Mouse (Mus musculus): Measurements from ENCODE around the gene Ube3b. TPM values are rescaled to one million over a fixed set of nuclear protein-coding genes. Genes with fewer than 3 reads are reported as not detected.
A peak's percentile ranks its signal among the peaks of the same experiment; 100 is the strongest.

Ube3b gene
- polyA plus RNA-seq, 1 experiment from 2014 or later: 59.4 TPM

DNA sequence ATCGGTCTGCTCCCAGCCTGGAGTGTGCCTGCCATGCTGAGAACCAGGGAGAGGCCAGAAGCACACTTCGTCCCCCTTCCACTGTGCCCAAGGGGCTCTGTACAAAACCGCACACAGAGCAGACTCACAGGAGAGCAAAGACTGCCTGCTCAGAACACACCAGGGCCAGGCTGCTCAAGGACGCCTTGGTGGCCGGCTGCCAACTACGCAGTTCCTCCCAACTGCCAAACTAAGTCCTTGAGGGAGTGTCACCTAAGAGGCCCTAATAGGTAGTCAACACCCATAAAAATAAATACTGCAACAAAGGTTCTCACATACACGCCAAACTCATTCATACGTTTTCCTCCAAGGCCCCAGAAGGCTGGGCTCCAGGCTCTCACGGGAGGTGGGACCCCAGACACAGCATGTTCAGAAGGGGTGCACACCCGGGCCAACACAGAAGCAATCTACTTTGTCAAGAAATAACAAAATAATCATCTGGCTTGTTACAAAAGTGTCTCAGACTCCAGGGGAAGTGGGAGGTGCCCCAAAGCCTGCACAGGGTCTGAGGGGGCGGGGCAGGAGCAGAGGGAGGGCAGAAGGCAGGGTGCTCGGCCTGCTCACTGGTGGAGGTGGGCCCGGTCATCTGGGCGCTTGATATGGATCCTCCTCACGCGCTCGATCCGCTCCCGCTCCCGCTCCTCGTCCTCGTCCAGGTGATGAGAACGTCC is 15.2 kb upstream of the Ube3b start:
- no peak for ATAC-seq (ENCODE audit: low FRiP score, low read depth)
- no peak overlapping the region for H3K4me3 ChIP-seq
- H3K9ac ChIP-seq (replicated peaks): no peak overlapping the region
- no peak overlapping the region for H3K27ac ChIP-seq (replicated peaks)
- H3K36me3 ChIP-seq: peaks cover 99% of the 10 kb centered on the region
- H3K4me1 ChIP-seq: no peaks in the 10 kb centered on the region
- H3K4me2 ChIP-seq (replicated peaks): no peak overlapping the region
- no peaks in the 10 kb centered on the region for H3K27me3 ChIP-seq
- H3K9me3 ChIP-seq: no peaks in the 10 kb centered on the region
- WGBS: 93% methylated on average over 23 of the region's 23 CpGs

DNA sequence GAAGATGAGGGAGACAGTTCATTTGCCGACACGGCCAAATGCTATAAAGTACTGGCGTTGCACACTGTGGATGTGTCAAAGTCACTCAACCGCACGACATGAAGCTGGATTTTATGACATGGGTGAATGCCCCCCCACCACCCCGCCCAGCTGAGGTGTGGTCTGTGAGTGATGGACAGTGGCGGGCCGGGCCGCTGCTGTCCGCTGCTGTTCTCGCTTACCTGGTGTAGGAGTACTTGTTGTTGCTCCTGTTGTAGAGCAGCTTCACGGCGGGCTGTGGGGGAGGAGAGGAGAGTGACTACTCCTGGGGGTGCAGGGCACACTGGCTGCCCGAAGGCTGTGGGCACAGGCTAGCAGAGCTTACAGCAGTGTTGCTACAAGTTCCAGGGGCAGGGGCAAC is 12.3 kb upstream of the Ube3b start:
- no peak overlapping the region for H3K27ac ChIP-seq (replicated peaks)
- 94% methylated on average over 14 of the region's 14 CpGs for WGBS
- H3K4me2 ChIP-seq (replicated peaks): no peak overlapping the region
- no peak for ATAC-seq (ENCODE audit: low FRiP score, low read depth)
- H3K4me1 ChIP-seq: peaks cover 7% of the 10 kb centered on the region; the same call in 1 of the 2 replicates
- H3K9me3 ChIP-seq: no peaks in the 10 kb centered on the region
- no peak overlapping the region for H3K9ac ChIP-seq (replicated peaks)
- H3K4me3 ChIP-seq: no peak overlapping the region
- peaks cover 100% of the 10 kb centered on the region for H3K36me3 ChIP-seq
- H3K27me3 ChIP-seq: no peaks in the 10 kb centered on the region

DNA sequence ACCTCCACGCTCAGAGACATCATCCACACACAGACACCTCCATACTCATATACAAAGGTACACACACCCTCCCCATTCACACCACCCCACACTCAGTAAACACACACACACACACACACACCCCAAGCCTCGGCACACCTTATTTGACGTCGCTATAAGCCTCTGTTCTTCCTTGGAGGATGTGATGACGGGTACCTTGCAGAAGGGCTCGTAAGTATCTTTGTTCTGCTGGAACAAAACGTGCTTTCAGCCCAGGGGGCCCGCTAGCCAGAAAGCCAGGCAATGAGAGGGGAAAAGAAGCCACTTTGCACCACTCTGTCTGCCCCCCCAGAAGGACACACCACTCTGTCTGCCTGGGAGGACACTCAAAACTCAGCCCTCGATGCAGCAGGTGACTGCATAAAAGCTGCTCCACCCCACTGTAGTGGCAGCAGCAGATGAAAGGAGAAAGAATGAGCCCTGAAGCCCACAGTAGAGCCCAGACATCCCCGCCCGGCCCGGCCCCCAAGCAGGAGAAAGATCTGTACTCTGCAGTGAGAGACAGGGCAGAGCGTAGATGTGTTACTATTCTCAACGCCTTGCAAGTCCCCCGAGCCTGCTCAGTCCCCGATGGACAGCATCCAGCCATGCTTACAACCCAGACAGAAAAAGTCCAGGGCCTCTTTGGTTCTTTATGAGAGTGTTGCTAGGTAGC is 11.5 kb upstream of the Ube3b start:
- H3K4me1 ChIP-seq: peaks cover 12% of the 10 kb centered on the region; the same call in 1 of the 2 replicates
- no peak overlapping the region for H3K4me2 ChIP-seq (replicated peaks)
- H3K27me3 ChIP-seq: no peaks in the 10 kb centered on the region
- no peak for ATAC-seq (ENCODE audit: low FRiP score, low read depth)
- H3K9me3 ChIP-seq: no peaks in the 10 kb centered on the region
- no peak overlapping the region for H3K27ac ChIP-seq (replicated peaks)
- H3K9ac ChIP-seq (replicated peaks): no peak overlapping the region
- 91% methylated on average over 16 of the region's 16 CpGs for WGBS
- peaks cover 100% of the 10 kb centered on the region for H3K36me3 ChIP-seq
- H3K4me3 ChIP-seq: no peak overlapping the region

DNA sequence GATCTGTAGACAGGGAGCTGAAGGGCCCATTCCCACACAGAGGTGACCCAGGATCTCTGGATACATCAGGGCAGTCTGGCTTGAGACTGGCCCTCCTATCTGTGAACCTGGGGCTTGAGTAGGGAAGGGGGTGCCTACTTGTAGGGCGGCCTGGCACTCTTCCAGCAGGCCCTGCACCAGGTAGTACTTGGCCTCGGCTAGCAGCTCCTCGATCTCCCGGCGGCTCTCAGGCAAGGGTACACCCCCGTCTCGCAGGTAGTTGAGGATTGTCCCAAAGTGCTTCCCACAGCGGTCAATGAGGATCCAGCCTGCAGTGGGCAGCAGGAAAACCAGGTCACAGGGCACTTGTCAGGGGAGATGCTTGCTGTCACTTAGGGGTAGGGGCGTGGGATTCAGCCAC is 10.5 kb upstream of the Ube3b start:
- WGBS: 89% methylated on average over 9 of the region's 9 CpGs
- H3K36me3 ChIP-seq: peaks cover 100% of the 10 kb centered on the region
- H3K9ac ChIP-seq (replicated peaks): no peak overlapping the region

DNA sequence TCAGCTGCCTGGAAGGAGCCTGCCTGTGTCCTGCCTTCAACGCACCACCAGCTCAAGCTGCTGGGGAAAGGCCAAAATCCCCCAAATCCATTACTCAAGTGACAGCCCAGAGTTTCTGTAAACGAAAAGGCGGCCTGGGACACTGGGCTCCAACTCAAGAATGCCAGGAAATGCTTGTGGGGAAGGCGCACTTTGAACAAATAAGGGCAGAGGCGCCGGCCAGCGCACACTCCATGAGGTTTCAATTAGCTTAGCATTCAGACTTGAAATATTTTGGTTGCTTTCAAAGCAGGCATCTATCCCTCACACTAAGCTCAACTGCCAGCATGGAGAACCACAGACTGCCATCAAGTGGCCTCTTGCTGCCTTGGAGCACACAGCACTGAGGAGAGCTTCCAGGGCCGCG is 10.0 kb upstream of the Ube3b start:
- Histone ChIP-seq H3K36me3 (peaks cover 100% of the 10 kb centered on the region), H3K4me3 (no peak overlapping the region), H3K4me1 (peaks cover 12% of the 10 kb centered on the region; the same call in 1 of the 2 replicates), H3K27me3 (no peaks in the 10 kb centered on the region), H3K9me3 (no peaks in the 10 kb centered on the region), H3K9ac (replicated peaks) (no peak overlapping the region; the same call in 1 of the 2 replicates), H3K27ac (replicated peaks) (0 out of 2 replicates have a peak overlapping the region, but pooled peaks have one; percentile 39), H3K4me2 (replicated peaks) (no peak overlapping the region)
- no peak for ATAC-seq (ENCODE audit: low FRiP score, low read depth)
- 77% methylated on average over 9 of the region's 9 CpGs for WGBS

More for the DNA sequence above, 10.5 kb upstream of the Ube3b start:
- no peak overlapping the region for H3K4me3 ChIP-seq
- ATAC-seq (ENCODE audit: low FRiP score, low read depth): no peak
- H3K4me2 ChIP-seq (replicated peaks): no peak overlapping the region
- H3K27ac ChIP-seq (replicated peaks): no peak overlapping the region
- H3K4me1 ChIP-seq: peaks cover 12% of the 10 kb centered on the region; the same call in 1 of the 2 replicates
- H3K9me3 ChIP-seq: no peaks in the 10 kb centered on the region
- H3K27me3 ChIP-seq: no peaks in the 10 kb centered on the region

DNA sequence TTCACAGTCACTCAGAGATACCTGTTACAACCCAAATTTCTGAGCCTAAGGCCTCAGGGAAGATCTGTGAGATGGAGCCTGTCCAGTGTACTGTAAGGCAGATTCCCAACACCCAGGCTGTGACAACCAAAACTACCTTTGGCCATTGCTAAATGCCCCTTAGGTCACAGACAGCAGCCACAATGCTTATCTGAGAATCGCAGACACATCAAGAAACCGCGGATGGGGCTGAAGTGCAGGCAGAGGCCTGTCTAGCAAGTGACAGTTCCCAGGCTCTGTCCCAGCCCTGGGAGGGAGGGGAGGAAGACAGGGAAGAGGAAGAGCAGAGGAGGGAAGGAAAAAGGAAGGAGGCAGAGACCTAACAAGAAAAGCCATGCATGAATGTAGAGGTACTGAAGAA is 9.1 kb upstream of the Ube3b start:
- peaks cover 12% of the 10 kb centered on the region; the same call in 1 of the 2 replicates for H3K4me1 ChIP-seq
- no peak overlapping the region for H3K9ac ChIP-seq (replicated peaks)
- ATAC-seq (ENCODE audit: low FRiP score, low read depth): no peak
- H3K4me3 ChIP-seq: no peak overlapping the region
- peaks cover 98% of the 10 kb centered on the region for H3K36me3 ChIP-seq
- WGBS: 71% methylated on average over 3 of the region's 3 CpGs
- no peaks in the 10 kb centered on the region for H3K27me3 ChIP-seq
- H3K27ac ChIP-seq (replicated peaks): no peak overlapping the region
- H3K9me3 ChIP-seq: no peaks in the 10 kb centered on the region
- no peak overlapping the region for H3K4me2 ChIP-seq (replicated peaks)

DNA sequence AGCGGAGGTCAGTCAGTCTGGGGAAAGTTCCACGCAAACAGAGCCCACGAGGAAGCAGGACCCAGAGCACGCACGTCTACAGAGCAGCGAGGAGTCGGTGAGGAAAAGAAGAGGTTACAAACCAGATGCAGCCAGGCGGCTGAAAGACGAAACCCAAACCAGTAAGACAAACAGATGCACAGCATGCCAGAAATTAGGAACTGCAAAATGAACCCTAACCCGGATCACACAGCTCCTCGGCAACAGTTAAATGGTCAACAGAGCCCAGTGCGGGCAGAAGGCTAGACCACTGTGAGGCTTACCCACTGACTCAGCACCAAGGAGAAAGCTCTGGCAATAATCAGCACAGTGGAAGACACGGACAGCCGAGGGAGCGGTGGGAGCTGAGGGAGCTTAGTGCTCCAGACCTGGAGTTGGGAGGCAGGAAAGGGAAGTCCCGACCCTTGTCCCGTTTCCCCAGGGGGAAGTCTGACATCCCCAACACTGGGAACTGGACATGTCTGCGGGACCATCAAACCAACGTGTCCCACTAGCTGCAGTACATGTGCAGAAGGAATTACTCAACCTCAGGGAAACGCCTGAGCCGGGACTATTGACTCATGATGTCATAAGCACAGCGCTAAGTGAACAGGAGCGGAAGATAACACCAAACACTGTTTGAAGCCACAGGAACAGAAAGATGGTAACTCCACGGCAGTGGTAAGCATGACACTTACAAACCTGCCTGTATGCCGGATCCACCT is 8.5 kb upstream of the Ube3b start:
- Histone ChIP-seq H3K36me3 (peaks cover 92% of the 10 kb centered on the region), H3K4me2 (replicated peaks) (no peak overlapping the region), H3K27ac (replicated peaks) (no peak overlapping the region), H3K4me3 (no peak overlapping the region), H3K4me1 (peaks cover 12% of the 10 kb centered on the region; the same call in 1 of the 2 replicates), H3K9ac (replicated peaks) (no peak overlapping the region), H3K9me3 (no peaks in the 10 kb centered on the region), H3K27me3 (no peaks in the 10 kb centered on the region)
- ATAC-seq (ENCODE audit: low FRiP score, low read depth): no peak
- WGBS: 79% methylated on average over 25 of the region's 25 CpGs

DNA sequence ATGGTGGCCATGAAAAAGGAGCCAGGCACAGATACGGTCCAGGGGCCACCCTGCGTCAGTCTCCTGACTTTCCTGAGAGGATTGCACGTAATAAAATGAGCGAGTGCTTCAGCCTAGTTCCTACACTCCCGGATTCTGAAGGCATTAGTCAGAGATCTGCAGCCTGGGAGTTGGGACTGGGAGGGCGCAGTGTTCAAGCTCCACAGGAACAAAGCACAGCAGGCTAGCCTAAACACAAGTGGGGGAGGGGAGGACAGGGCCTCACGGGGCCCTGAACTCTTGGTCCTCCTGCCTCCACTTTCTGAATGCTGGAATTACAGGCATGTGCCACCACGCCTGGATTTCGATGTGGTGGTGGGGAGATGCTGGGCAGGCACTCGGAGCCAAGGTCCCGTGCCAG is 7.8 kb upstream of the Ube3b start:
- no peak overlapping the region for H3K9ac ChIP-seq (replicated peaks)
- peaks cover 85% of the 10 kb centered on the region for H3K36me3 ChIP-seq
- WGBS: 29% methylated on average over 11 of the region's 11 CpGs
- no peak for ATAC-seq (ENCODE audit: low FRiP score, low read depth)
- no peaks in the 10 kb centered on the region for H3K27me3 ChIP-seq
- no peak overlapping the region for H3K27ac ChIP-seq (replicated peaks)
- peaks cover 18% of the 10 kb centered on the region for H3K4me1 ChIP-seq
- H3K4me3 ChIP-seq: no peak overlapping the region
- H3K4me2 ChIP-seq (replicated peaks): no peak overlapping the region
- H3K9me3 ChIP-seq: no peaks in the 10 kb centered on the region

DNA sequence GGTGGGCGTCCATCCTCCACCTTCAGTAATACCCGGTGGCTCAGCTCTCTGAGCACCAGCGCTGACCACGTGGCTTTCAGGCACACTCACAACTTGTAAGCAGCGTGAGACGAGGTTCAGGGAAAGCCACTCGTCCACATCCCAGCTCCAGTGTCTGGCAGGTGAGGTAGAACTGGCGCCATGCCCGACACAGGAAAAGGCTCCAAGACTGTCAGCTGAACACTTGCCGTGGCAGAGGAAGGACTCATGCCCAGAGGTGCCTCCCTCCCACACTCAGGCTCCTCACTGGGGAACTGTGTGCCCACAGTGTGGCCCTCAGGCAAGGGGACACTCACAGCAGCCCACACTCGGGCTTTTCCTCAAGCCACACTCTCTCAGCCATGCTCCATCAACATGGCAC is 7.2 kb upstream of the Ube3b start:
- 71% methylated on average over 11 of the region's 11 CpGs for WGBS

DNA sequence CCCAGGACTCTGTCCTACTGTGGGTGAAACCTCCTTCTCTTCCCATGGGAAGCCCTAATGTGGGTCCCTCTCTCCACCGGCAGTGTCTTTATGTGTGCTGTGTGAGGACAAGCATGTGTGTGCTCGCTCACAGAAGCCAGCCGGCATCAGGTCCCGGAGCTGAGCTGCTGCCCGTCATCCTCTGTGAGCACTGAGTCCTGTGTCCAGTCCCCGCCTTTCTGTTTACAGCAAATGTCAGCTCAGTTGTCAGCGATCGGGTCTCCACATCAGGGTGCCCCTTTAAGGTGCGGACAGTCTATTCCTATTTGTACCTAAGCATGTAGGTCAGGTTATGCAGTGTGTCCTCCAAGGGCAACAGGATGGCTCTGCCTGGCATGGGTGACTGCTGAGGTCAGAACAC is 6.8 kb upstream of the Ube3b start:
- Histone ChIP-seq H3K9ac (replicated peaks) (no peak overlapping the region), H3K4me1 (peaks cover 26% of the 10 kb centered on the region), H3K36me3 (peaks cover 75% of the 10 kb centered on the region), H3K27ac (replicated peaks) (no peak overlapping the region), H3K9me3 (no peaks in the 10 kb centered on the region), H3K4me2 (replicated peaks) (no peak overlapping the region), H3K27me3 (no peaks in the 10 kb centered on the region), H3K4me3 (no peak overlapping the region)
- ATAC-seq (ENCODE audit: low FRiP score, low read depth): no peak
- WGBS: 90% methylated on average over 9 of the region's 9 CpGs

More for the DNA sequence above, 7.2 kb upstream of the Ube3b start:
- Histone ChIP-seq H3K9me3 (no peaks in the 10 kb centered on the region), H3K9ac (replicated peaks) (no peak overlapping the region), H3K27me3 (no peaks in the 10 kb centered on the region), H3K4me3 (no peak overlapping the region), H3K27ac (replicated peaks) (no peak overlapping the region), H3K4me1 (peaks cover 24% of the 10 kb centered on the region), H3K36me3 (peaks cover 79% of the 10 kb centered on the region), H3K4me2 (replicated peaks) (no peak overlapping the region)
- ATAC-seq (ENCODE audit: low FRiP score, low read depth): no peak

DNA sequence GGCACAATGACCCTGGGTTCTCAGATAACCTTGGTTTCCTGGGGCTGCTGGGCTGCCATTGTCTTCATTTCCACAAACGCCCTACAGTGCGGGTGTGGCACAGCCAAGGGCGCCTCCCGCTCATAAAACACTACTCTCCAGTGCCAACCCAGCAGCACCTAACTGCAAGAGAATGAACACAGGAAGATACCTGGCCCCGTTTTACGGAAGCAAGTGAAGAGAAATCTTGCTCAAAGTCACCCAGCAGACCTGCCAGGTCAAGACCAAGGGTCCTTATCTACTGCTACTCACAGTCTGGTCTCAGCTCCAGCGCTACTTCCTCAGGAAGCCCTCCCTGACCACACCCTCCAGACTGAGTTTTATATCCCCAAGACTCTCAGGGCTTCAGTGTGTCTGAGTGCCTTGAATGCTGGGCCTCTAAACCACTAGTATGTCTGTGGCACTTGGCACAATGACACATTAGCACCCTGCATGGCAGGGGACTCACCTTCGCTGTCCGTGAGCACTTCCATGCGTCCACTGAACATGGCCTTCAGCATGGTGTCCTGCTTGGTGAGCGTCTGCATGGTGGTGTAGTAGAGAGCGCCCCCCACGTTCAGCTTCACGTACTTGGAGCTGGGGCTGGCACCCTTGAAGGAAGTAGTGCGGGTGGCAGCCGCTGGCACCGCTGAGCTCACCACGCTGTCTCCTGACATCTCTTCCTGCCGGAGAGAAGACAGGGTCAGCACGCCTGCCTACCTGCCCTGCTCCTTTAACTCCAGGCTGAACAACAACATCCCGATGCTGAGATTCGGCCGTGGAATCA is 5.8 kb upstream of the Ube3b start:
- ATAC-seq (ENCODE audit: low FRiP score, low read depth): no peak
- H3K4me3 ChIP-seq: no peak overlapping the region
- H3K9ac ChIP-seq (replicated peaks): no peak overlapping the region
- H3K4me1 ChIP-seq: peaks cover 36% of the 10 kb centered on the region
- H3K9me3 ChIP-seq: no peaks in the 10 kb centered on the region
- WGBS: 94% methylated on average over 23 of the region's 23 CpGs
- H3K27me3 ChIP-seq: no peaks in the 10 kb centered on the region
- no peak overlapping the region for H3K4me2 ChIP-seq (replicated peaks)
- peaks cover 65% of the 10 kb centered on the region for H3K36me3 ChIP-seq
- no peak overlapping the region for H3K27ac ChIP-seq (replicated peaks)
